Mouse (Mus musculus) thymus, postnatal 0 days (tissue): ENCODE measurements around the gene Tll2. TPM values are rescaled to one million over a fixed set of nuclear protein-coding genes. Genes with fewer than 3 reads are reported as not detected.

Source experiments
- DNase-seq: peaks from one replicate; pipeline ENCODE4 v3.0.0-alpha.2; 2015; ENCODE audit warnings: low spot score
- polyA plus RNA-seq: library from polyadenylated mRNA; unstranded; fragments of >200 nt; fragmentation: Nextera tagmentation; extraction: Ambion mirVana; gene quantifications from 2 replicates; pipeline ENCODE4 v1.2.1, GENCODE M21; 2015

Gene Tll2
- polyA plus RNA-seq = 0.08 and 0.14 TPM in 2 replicates

- DNase-seq = peak; percentile 36
Measured at GRCm38 (mm10) chr19:41206811-41207344, at the start of gene Tll2. Gene Tll2 (minus strand): TSS chr19:41206835.

- no peak for DNase-seq
Measured at GRCm38 (mm10) chr19:41254584-41254983, 47.9 kb upstream of the Tll2 start.

GRCm38 (mm10) chr19:41248968-41249367 lies 42.3 kb upstream of the Tll2 start:
- no peak for DNase-seq

- no peak for DNase-seq
Measured at GRCm38 (mm10) chr19:41248271-41248670, 41.6 kb upstream of the Tll2 start.

- DNase-seq = no peak
Measured at GRCm38 (mm10) chr19:41246271-41246670, 39.6 kb upstream of the Tll2 start.

GRCm38 (mm10) chr19:41244581-41244980 lies 37.9 kb upstream of the Tll2 start:
- DNase-seq = peak; percentile 46

- DNase-seq = no peak
Measured at GRCm38 (mm10) chr19:41241997-41242396, 35.4 kb upstream of the Tll2 start.

GRCm38 (mm10) chr19:41233698-41234097 lies 27.1 kb upstream of the Tll2 start:
- no peak for DNase-seq

- no peak for DNase-seq
Measured at GRCm38 (mm10) chr19:41208326-41208725, 1.7 kb upstream of the Tll2 start.

- DNase-seq = no peak
Measured at GRCm38 (mm10) chr19:41206041-41206810, 409 bp downstream of the Tll2 start.

GRCm38 (mm10) chr19:41204159-41205081 lies 2.2 kb downstream of the Tll2 start:
- no peak for DNase-seq

GRCm38 (mm10) chr19:41197606-41198005 lies 9.0 kb downstream of the Tll2 start:
- DNase-seq = no peak

- DNase-seq = no peak
Measured at GRCm38 (mm10) chr19:41193379-41193778, 13.3 kb downstream of the Tll2 start.

GRCm38 (mm10) chr19:41192953-41193352 lies 13.7 kb downstream of the Tll2 start:
- no peak for DNase-seq

- DNase-seq = no peak
Measured at GRCm38 (mm10) chr19:41191724-41192123, 14.9 kb downstream of the Tll2 start.

- DNase-seq = no peak
Measured at GRCm38 (mm10) chr19:41190876-41191434, 15.7 kb downstream of the Tll2 start.

GRCm38 (mm10) chr19:41177331-41177730 lies 29.3 kb downstream of the Tll2 start:
- no peak for DNase-seq

GRCm38 (mm10) chr19:41176881-41177280 lies 29.8 kb downstream of the Tll2 start:
- DNase-seq = no peak

- no peak for DNase-seq
Measured at GRCm38 (mm10) chr19:41165914-41166235, 40.8 kb downstream of the Tll2 start.

- DNase-seq = no peak
Measured at GRCm38 (mm10) chr19:41165144-41165913, 41.3 kb downstream of the Tll2 start.
